Mouse (Mus musculus): ENCODE measurements around the gene Wbp4.
"Not testable (repeated sequence)": the region's sequence is repeated elsewhere in the genome, so short reads cannot be mapped to it uniquely, and the experiment has no call there.

Wbp4 gene

GRCm38 (mm10) chr14:79451681-79452590, 29.4 kb downstream of the Wbp4 start, which contains the start of gene Kbtbd6:
Gene Kbtbd6 (plus strand): TSS chr14:79451835.
- peak; percentile 79 to 81 for DNase-seq (ENCODE audit: low spot score in 2 of 2)

- DNase-seq (ENCODE audit: low spot score in 2 of 2), result peak; percentile 31 to 53
Observed at GRCm38 (mm10) chr14:79445055-79445620, 36.2 kb downstream of the Wbp4 start.

- DNase-seq (ENCODE audit: low spot score in 2 of 2), result no peak
Observed at GRCm38 (mm10) chr14:79444601-79445000, 36.7 kb downstream of the Wbp4 start.

GRCm38 (mm10) chr14:79441441-79441840, 39.9 kb downstream of the Wbp4 start:
- DNase-seq (ENCODE audit: low spot score in 2 of 2), result no peak

- no peak for DNase-seq (ENCODE audit: low spot score in 2 of 2)
Observed at GRCm38 (mm10) chr14:79440655-79441054, 40.7 kb downstream of the Wbp4 start.

- no peak for DNase-seq (ENCODE audit: low spot score in 2 of 2)
Observed at GRCm38 (mm10) chr14:79434068-79434467, 47.3 kb downstream of the Wbp4 start.

- DNase-seq (ENCODE audit: low spot score in 2 of 2), result not testable (repeated sequence)
Observed at GRCm38 (mm10) chr14:79426730-79427365, 54.5 kb downstream of the Wbp4 start.

- peak; percentile 94 to 95 for DNase-seq (ENCODE audit: low spot score in 2 of 2)
Observed at GRCm38 (mm10) chr14:79425979-79426729, 55.2 kb downstream of the Wbp4 start, which contains the start of gene Kbtbd7. Gene Kbtbd7 (plus strand): TSS chr14:79426511.

- DNase-seq (ENCODE audit: low spot score in 2 of 2), result no peak
Observed at GRCm38 (mm10) chr14:79420083-79420685, 61.1 kb downstream of the Wbp4 start.

- no peak for DNase-seq (ENCODE audit: low spot score in 2 of 2)
Observed at GRCm38 (mm10) chr14:79413121-79413520, 68.2 kb downstream of the Wbp4 start.

GRCm38 (mm10) chr14:79410662-79411061, 70.7 kb downstream of the Wbp4 start:
- DNase-seq (ENCODE audit: low spot score in 2 of 2), result no peak

All from right cerebral cortex, adult 2 months (tissue).